15 mouse cellular contexts compared by ENCODE assay signal in genomic region chr10:76634094-76634571, GRCm38 (mm10). TPM values are rescaled to one million over a fixed set of nuclear protein-coding genes. Genes with fewer than 3 reads are reported as not detected.
A peak's percentile ranks its signal among the peaks of the same experiment; 100 is the strongest.
DNase-seq lines count a peak whose midpoint lies in the region; ATAC-seq lines count a peak whose summit lies in the region.
"Had no signal": no experiment of that assay in that cellular context is flagged by ENCODE, and none has a peak within 500 bp of the region (broad histone marks: within the 10 kb centered on the region; RNA-seq: fewer than 3 reads in every experiment).

No protein-coding gene starts in this region.

- H3K4me3 ChIP-seq in heart, embryonic 15.5 days: no peak overlapping the region
- H3K4me3 ChIP-seq in heart, embryonic 12.5 days: no peak overlapping the region
- H3K4me3 ChIP-seq in embryonic facial prominence, embryonic 11.5 days (ENCODE audit: low read depth, low read length): no peak overlapping the region
- no peak overlapping the region for H3K4me3 ChIP-seq in limb, embryonic 11.5 days (ENCODE audit: low read depth, low read length)
- no peak overlapping the region for H3K4me3 ChIP-seq in liver, embryonic 11.5 days (ENCODE audit: low read depth, low read length)
- H3K4me3 ChIP-seq: forebrain, embryonic 12.5 days had no signal

- H3K9ac ChIP-seq in heart, embryonic 15.5 days: no peak overlapping the region
- H3K9ac ChIP-seq in heart, embryonic 12.5 days: no peak overlapping the region
- H3K9ac ChIP-seq in embryonic facial prominence, embryonic 11.5 days (replicated peaks; ENCODE audit: low read length): no peak overlapping the region
- no peak overlapping the region for H3K9ac ChIP-seq in limb, embryonic 11.5 days (ENCODE audit: low read length)
- H3K9ac ChIP-seq in liver, embryonic 11.5 days (ENCODE audit: low read depth, low read length): no peak overlapping the region
- H3K9ac ChIP-seq: forebrain, embryonic 12.5 days had no signal

- H3K27me3 ChIP-seq in heart, embryonic 15.5 days: no peaks in the 10 kb centered on the region
- H3K27me3 ChIP-seq in heart, embryonic 12.5 days (replicated peaks): no peaks in the 10 kb centered on the region
- H3K27me3 ChIP-seq in embryonic facial prominence, embryonic 11.5 days (ENCODE audit: control insufficient read depth, insufficient read depth, low read length): no peaks in the 10 kb centered on the region
- H3K27me3 ChIP-seq in limb, embryonic 11.5 days (ENCODE audit: control insufficient read depth, insufficient read depth, low read length): no peaks in the 10 kb centered on the region
- H3K27me3 ChIP-seq in liver, embryonic 11.5 days (replicated peaks; ENCODE audit: control insufficient read depth, insufficient read depth, low read length): no peaks in the 10 kb centered on the region
- H3K27me3 ChIP-seq: forebrain, embryonic 12.5 days had no signal

- no peaks in the 10 kb centered on the region for H3K36me3 ChIP-seq in heart, embryonic 15.5 days
- H3K36me3 ChIP-seq in heart, embryonic 12.5 days: no peaks in the 10 kb centered on the region
- no peaks in the 10 kb centered on the region for H3K36me3 ChIP-seq in embryonic facial prominence, embryonic 11.5 days (replicated peaks; ENCODE audit: control insufficient read depth, insufficient read depth, low read depth, low read length)
- H3K36me3 ChIP-seq in limb, embryonic 11.5 days (ENCODE audit: control insufficient read depth, insufficient read depth, low read length): no peaks in the 10 kb centered on the region
- no peaks in the 10 kb centered on the region for H3K36me3 ChIP-seq in liver, embryonic 11.5 days (ENCODE audit: control insufficient read depth, insufficient read depth, low read length)
- H3K36me3 ChIP-seq: forebrain, embryonic 12.5 days had no signal

- H3K4me2 ChIP-seq in heart, embryonic 15.5 days: no peak overlapping the region
- no peak overlapping the region for H3K4me2 ChIP-seq in heart, embryonic 12.5 days
- H3K4me2 ChIP-seq in embryonic facial prominence, embryonic 11.5 days (ENCODE audit: low read depth, low read length): no peak overlapping the region
- no peak overlapping the region for H3K4me2 ChIP-seq in limb, embryonic 11.5 days (ENCODE audit: low read depth, severe bottlenecking)
- H3K4me2 ChIP-seq in liver, embryonic 11.5 days: no peak overlapping the region
- H3K4me2 ChIP-seq: forebrain, embryonic 12.5 days had no signal

- peaks cover 26% of the 10 kb centered on the region for H3K4me1 ChIP-seq in heart, embryonic 15.5 days (replicated peaks)
- peaks cover 21% of the 10 kb centered on the region for H3K4me1 ChIP-seq in heart, embryonic 12.5 days (replicated peaks)
- peaks cover 3% of the 10 kb centered on the region; the same call in 1 of the 2 replicates for H3K4me1 ChIP-seq in embryonic facial prominence, embryonic 11.5 days (ENCODE audit: control insufficient read depth, insufficient read depth, low read length)
- peaks cover 18% of the 10 kb centered on the region for H3K4me1 ChIP-seq in limb, embryonic 11.5 days (ENCODE audit: control insufficient read depth, insufficient read depth, low read length)
- H3K4me1 ChIP-seq in liver, embryonic 11.5 days (replicated peaks; ENCODE audit: control insufficient read depth, insufficient read depth, low read length): no peaks in the 10 kb centered on the region

- no peak for ATAC-seq in heart, embryonic 15.5 days (replicated peaks; ENCODE audit: insufficient number of reproducible peaks, insufficient read depth, low FRiP score, low read depth)
- ATAC-seq in heart, embryonic 12.5 days (ENCODE audit: insufficient number of reproducible peaks, low FRiP score): no peak
- peak; percentile 37; the same call in 1 of the 2 replicates for ATAC-seq in embryonic facial prominence, embryonic 11.5 days (replicated peaks; ENCODE audit: insufficient number of reproducible peaks, low FRiP score, low TSS enrichment, low read depth)
- peak; percentile 32; the same call in 1 of the 2 replicates for ATAC-seq in limb, embryonic 11.5 days (ENCODE audit: insufficient number of reproducible peaks, low FRiP score, low TSS enrichment, low read depth)
- no peak for ATAC-seq in liver, embryonic 11.5 days (replicated peaks; ENCODE audit: low FRiP score)

- peak overlapping the region; percentile 4; the same call in 1 of the 2 replicates for H3K27ac ChIP-seq in heart, embryonic 15.5 days
- no peak overlapping the region for H3K27ac ChIP-seq in heart, embryonic 12.5 days (ENCODE audit: poor library complexity, severe bottlenecking)
- no peak overlapping the region; the same call in 1 of the 2 replicates for H3K27ac ChIP-seq in embryonic facial prominence, embryonic 11.5 days (replicated peaks; ENCODE audit: low read depth, low read length)
- peak overlapping the region; percentile 49 for H3K27ac ChIP-seq in limb, embryonic 11.5 days (replicated peaks; ENCODE audit: low read depth, low read length)
- H3K27ac ChIP-seq in liver, embryonic 11.5 days (ENCODE audit: low read depth, low read length): no peak overlapping the region
- H3K27ac ChIP-seq: forebrain, embryonic 12.5 days had no signal

- WGBS in heart, embryonic 15.5 days: 47% methylated on average over 7 of the region's 7 CpGs
- 58% methylated on average over 7 of the region's 7 CpGs for WGBS in heart, embryonic 12.5 days
- whole genome bisulfite sequencing in embryonic facial prominence, embryonic 11.5 days: 43% methylated on average over 7 of the region's 7 CpGs
- 57% methylated on average over 7 of the region's 7 CpGs for WGBS in limb, embryonic 11.5 days
- WGBS in liver, embryonic 11.5 days: 61% methylated on average over 7 of the region's 7 CpGs

- no peaks in the 10 kb centered on the region for H3K9me3 ChIP-seq in heart, embryonic 15.5 days (replicated peaks)
- no peaks in the 10 kb centered on the region for H3K9me3 ChIP-seq in heart, embryonic 12.5 days (replicated peaks)
- H3K9me3 ChIP-seq in embryonic facial prominence, embryonic 11.5 days (replicated peaks; ENCODE audit: control insufficient read depth, low read length): no peaks in the 10 kb centered on the region
- no peaks in the 10 kb centered on the region for H3K9me3 ChIP-seq in limb, embryonic 11.5 days (ENCODE audit: control insufficient read depth, low read length)
- no peaks in the 10 kb centered on the region for H3K9me3 ChIP-seq in liver, embryonic 11.5 days (ENCODE audit: control insufficient read depth, low read length)
- H3K9me3 ChIP-seq: forebrain, embryonic 12.5 days had no signal

- peak; percentile 44 for DNase-seq in embryonic facial prominence, embryonic 11.5 days (ENCODE audit: low spot score)
- DNase-seq in limb, embryonic 11.5 days (ENCODE audit: low spot score): no peak
- peak; percentile 39 to 54 for DNase-seq in lung, postnatal 4 days
- DNase-seq in layer of hippocampus, adult 9-10 months (ENCODE audit: low spot score): no peak
- no peak for DNase-seq in liver, embryonic 11.5 days (ENCODE audit: low spot score)
- no peak for DNase-seq in right cerebral cortex, postnatal 36 days (ENCODE audit: low spot score in 2 of 2)
- DNase-seq: cerebellum, adult 2 months; heart, adult 18-20 months; retina, postnatal 1 day had no signal

RNA-seq across cellular contexts. Expression of gene Col6a2, which starts 10.7 kb away (rescaled TPM):
- 90.2 and 125 TPM in 2 replicates for polyA plus RNA-seq in heart, embryonic 15.5 days (2015; fragmentation: Nextera tagmentation; extraction: Ambion mirVana)
- 37.9 and 38.0 TPM in 2 replicates for polyA plus RNA-seq in heart, embryonic 12.5 days (2016; fragmentation: Nextera tagmentation; extraction: Ambion mirVana)
- polyA plus RNA-seq in embryonic facial prominence, embryonic 11.5 days (2014; fragmentation: Nextera tagmentation; extraction: Ambion mirVana): 14.0 and 15.6 TPM in 2 replicates
- polyA plus RNA-seq in limb, embryonic 11.5 days (2014; fragmentation: Nextera tagmentation; extraction: Ambion mirVana): 10.1 and 10.3 TPM in 2 replicates
- polyA plus RNA-seq in liver, embryonic 11.5 days (2014; fragmentation: Nextera tagmentation; extraction: Ambion mirVana): 16.1 and 18.2 TPM in 2 replicates

RNA-seq across cellular contexts. Expression of gene Ftcd, which starts 58.7 kb away (rescaled TPM):
- 3.3 and 3.5 TPM in 2 replicates for polyA plus RNA-seq in heart, embryonic 15.5 days (2015; fragmentation: Nextera tagmentation; extraction: Ambion mirVana)
- polyA plus RNA-seq in heart, embryonic 12.5 days (2016; fragmentation: Nextera tagmentation; extraction: Ambion mirVana): 3.2 and 3.5 TPM in 2 replicates
- not detected in 2 replicates for polyA plus RNA-seq in embryonic facial prominence, embryonic 11.5 days (2014; fragmentation: Nextera tagmentation; extraction: Ambion mirVana)
- polyA plus RNA-seq in limb, embryonic 11.5 days (2014; fragmentation: Nextera tagmentation; extraction: Ambion mirVana): not detected in 2 replicates
- polyA plus RNA-seq in liver, embryonic 11.5 days (2014; fragmentation: Nextera tagmentation; extraction: Ambion mirVana): 13.3 and 17.3 TPM in 2 replicates
- polyA plus RNA-seq: cerebellum, adult 2 months; forebrain, embryonic 12.5 days; large intestine, adult 2 months; neural tube, embryonic 11.5 days; urinary bladder, adult 2 months had no signal

Comparison
In these comparisons a context has a peak if more than half of its experiments do, and no peak if none do; other contexts are left out.
1. H3K27ac ChIP-seq: peak in heart, embryonic 15.5 days (single experiment) and limb, embryonic 11.5 days (single experiment); none in heart, embryonic 12.5 days (single experiment), embryonic facial prominence, embryonic 11.5 days (single experiment) and liver, embryonic 11.5 days (single experiment).
2. ATAC-seq: peak in embryonic facial prominence, embryonic 11.5 days (single experiment) and limb, embryonic 11.5 days (single experiment); none in heart, embryonic 15.5 days (single experiment), heart, embryonic 12.5 days (single experiment) and liver, embryonic 11.5 days (single experiment).
3. DNase-seq: peak in embryonic facial prominence, embryonic 11.5 days (single experiment) and lung, postnatal 4 days (2 of 2); none in limb, embryonic 11.5 days (single experiment), layer of hippocampus, adult 9-10 months (single experiment), liver, embryonic 11.5 days (single experiment) and right cerebral cortex, postnatal 36 days (0 of 2).